Mouse (Mus musculus) embryonic facial prominence, embryonic 12.5 days (tissue): ENCODE measurements around the gene 9330159F19Rik. TPM values are rescaled to one million over a fixed set of nuclear protein-coding genes. Genes with fewer than 3 reads are reported as not detected.

Experiments used
- ATAC-seq: fragments of 200-750 bp; cut with Nextera tagmentation; 2 replicates; pipeline ENCODE4 v1.8.0; 2017; ENCODE audit not compliant: insufficient number of reproducible peaks, insufficient read depth, low FRiP score, low TSS enrichment
- H3K27ac ChIP-seq: fragments of 300-500 bp; sonication (generic); 2 replicates; pipeline ENCODE4 v1.5.1; 2016; ENCODE audit warnings: mild to moderate bottlenecking
- H3K27me3 ChIP-seq: fragments of 300-500 bp; sonication (generic); 2 replicates; pipeline ENCODE4 v1.6.1; 2016; ENCODE audit warnings: mild to moderate bottlenecking, moderate library complexity
- H3K36me3 ChIP-seq: fragments of 300-500 bp; sonication (generic); 2 replicates; pipeline ENCODE4 v1.6.1; 2016; ENCODE audit warnings: mild to moderate bottlenecking
- H3K4me1 ChIP-seq: fragments of 300-500 bp; sonication (generic); 2 replicates; pipeline ENCODE4 v1.6.1; 2016
- H3K4me2 ChIP-seq: fragments of 300-500 bp; sonication (generic); replicated peaks from 2 replicates; pipeline ENCODE4 v1.6.1; 2016; ENCODE audit warnings: mild to moderate bottlenecking, moderate library complexity
- H3K4me3 ChIP-seq: fragments of 300-500 bp; sonication (generic); 2 replicates; pipeline ENCODE4 v1.5.1; 2016; ENCODE audit warnings: mild to moderate bottlenecking
- H3K9ac ChIP-seq: fragments of 300-500 bp; sonication (generic); 2 replicates; pipeline ENCODE4 v1.6.1; 2016; ENCODE audit warnings: mild to moderate bottlenecking, moderate library complexity
- H3K9me3 ChIP-seq: fragments of 300-500 bp; sonication (generic); 2 replicates; pipeline ENCODE4 v1.6.1; 2016; ENCODE audit warnings: mild to moderate bottlenecking, moderate library complexity
- WGBS: fragments of 180-500 bp; shearing (Covaris S2); methylation state at CpG from one replicate; pipeline ENCODE4 v1.1.7; 2016; 5-methylcytosine and 5-hydroxymethylcytosine counted together
- polyA plus RNA-seq: library from polyadenylated mRNA; unstranded; fragments of >200 nt; fragmentation: Nextera tagmentation; extraction: Ambion mirVana; gene quantifications from 2 replicates; pipeline ENCODE4 v1.2.1, GENCODE M21; 2016

The 9330159F19Rik gene
- polyA plus RNA-seq, result 1.3 and 1.9 TPM in 2 replicates

DNA sequence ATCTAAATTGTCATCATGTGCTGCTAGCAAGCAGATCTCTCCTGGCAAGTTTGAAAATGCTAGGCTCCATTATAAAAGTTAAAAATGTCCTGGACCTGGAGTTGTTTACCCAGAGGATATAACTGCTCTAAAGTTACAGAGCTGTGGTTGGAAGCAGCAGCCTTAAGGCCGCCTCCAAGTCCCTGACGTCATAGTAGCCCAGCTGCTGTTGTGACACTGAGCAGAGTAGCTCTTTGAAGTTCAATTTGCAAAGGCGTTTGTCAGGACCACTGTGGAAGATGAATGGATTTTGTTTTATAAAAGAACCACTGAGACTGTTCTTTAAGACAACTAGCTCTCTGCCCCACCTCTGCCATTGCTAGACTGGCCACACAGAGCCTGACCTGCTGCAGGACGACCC is at the start of gene 9330159F19Rik:
Gene 9330159F19Rik (plus strand): TSS at position 154 of the 400 bp plus-strand sequence.
- no peaks in the 10 kb centered on the region for H3K27me3 ChIP-seq
- H3K9me3 ChIP-seq, result no peaks in the 10 kb centered on the region
- no peak within 1 kb of the TSS for H3K9ac ChIP-seq
- no peaks in the 10 kb centered on the region for H3K36me3 ChIP-seq
- peak; percentile 93 for ATAC-seq
- H3K4me2 ChIP-seq, result peak within 1 kb of the TSS; percentile 9; the same call in 1 of the 2 replicates
- no peak within 1 kb of the TSS for H3K4me3 ChIP-seq
- 15% methylated on average over 4 of the region's 4 CpGs for WGBS
- H3K27ac ChIP-seq, result 0 out of 2 replicates have a peak within 1 kb of the TSS, but pooled peaks have one; percentile 25
- 0 out of 2 replicates have a peak, but pooled peaks cover 5% of the 10 kb centered on the region for H3K4me1 ChIP-seq

DNA sequence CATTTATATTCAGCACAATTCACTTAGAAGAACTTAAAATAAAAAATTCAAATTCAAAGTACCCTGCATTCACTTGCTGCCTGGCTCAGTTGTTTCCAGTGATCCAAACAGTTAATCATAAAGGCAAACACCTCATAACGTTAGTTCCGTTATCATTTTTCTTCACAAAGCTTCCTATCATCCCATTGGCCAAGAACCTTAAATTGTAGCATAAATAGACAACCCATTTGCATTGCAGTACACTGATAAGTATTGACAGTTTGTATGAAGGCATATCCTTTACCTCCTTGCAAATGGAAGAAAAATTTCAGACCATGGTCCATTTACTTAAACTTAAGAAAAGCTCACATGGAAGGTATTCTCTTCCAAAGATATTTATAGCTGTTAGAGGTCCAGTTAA is 49.7 kb upstream of the 9330159F19Rik start:
- 91% methylated on average over 2 of the region's 2 CpGs for WGBS
- H3K36me3 ChIP-seq, result no peaks in the 10 kb centered on the region

DNA sequence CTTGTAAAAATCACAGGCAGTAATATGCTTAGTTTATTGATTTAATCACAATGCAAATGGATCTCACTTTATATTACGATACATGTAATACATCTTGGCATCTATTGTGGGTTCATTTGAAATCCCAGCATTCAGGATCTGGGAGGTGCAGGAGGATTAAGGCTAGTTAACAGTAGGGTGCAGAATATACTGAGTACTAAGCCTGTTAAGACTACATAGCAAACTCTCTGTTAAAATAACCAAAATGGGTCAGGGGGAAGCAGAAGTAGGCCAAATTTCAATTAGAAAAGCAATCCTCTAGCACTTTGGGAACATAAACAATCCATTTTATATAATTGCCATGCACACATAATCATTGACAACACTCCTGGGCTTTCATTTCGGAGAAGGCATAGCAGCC is 37.6 kb upstream of the 9330159F19Rik start:
- ATAC-seq, result no peak
- Histone ChIP-seq H3K4me3 (no peak overlapping the region), H3K27ac (no peak overlapping the region), H3K4me2 (no peak overlapping the region), H3K36me3 (no peaks in the 10 kb centered on the region), H3K9me3 (no peaks in the 10 kb centered on the region), H3K4me1 (no peaks in the 10 kb centered on the region), H3K9ac (no peak overlapping the region), H3K27me3 (no peaks in the 10 kb centered on the region)
- 88% methylated on average over 2 of the region's 2 CpGs for WGBS

More for the DNA sequence above, 49.7 kb upstream of the 9330159F19Rik start:
- H3K27ac ChIP-seq, result no peak overlapping the region
- ATAC-seq, result no peak
- H3K9me3 ChIP-seq, result no peaks in the 10 kb centered on the region
- H3K4me2 ChIP-seq, result no peak overlapping the region
- H3K9ac ChIP-seq, result no peak overlapping the region
- H3K4me3 ChIP-seq, result no peak overlapping the region
- H3K4me1 ChIP-seq, result no peaks in the 10 kb centered on the region
- no peaks in the 10 kb centered on the region for H3K27me3 ChIP-seq

- H3K9me3 ChIP-seq, result no peaks in the 10 kb centered on the region
- no peak overlapping the region for H3K9ac ChIP-seq
- H3K27me3 ChIP-seq, result no peaks in the 10 kb centered on the region
- no peak overlapping the region for H3K4me3 ChIP-seq
- WGBS, result 55% methylated on average over 3 of the region's 3 CpGs
- no peak for ATAC-seq
- H3K36me3 ChIP-seq, result no peaks in the 10 kb centered on the region
- no peak overlapping the region for H3K27ac ChIP-seq
- H3K4me2 ChIP-seq, result no peak overlapping the region
- H3K4me1 ChIP-seq, result no peaks in the 10 kb centered on the region
These were observed 35.8 kb upstream of the 9330159F19Rik start for GRCm38 (mm10) chr10:29175656-29176055.

DNA sequence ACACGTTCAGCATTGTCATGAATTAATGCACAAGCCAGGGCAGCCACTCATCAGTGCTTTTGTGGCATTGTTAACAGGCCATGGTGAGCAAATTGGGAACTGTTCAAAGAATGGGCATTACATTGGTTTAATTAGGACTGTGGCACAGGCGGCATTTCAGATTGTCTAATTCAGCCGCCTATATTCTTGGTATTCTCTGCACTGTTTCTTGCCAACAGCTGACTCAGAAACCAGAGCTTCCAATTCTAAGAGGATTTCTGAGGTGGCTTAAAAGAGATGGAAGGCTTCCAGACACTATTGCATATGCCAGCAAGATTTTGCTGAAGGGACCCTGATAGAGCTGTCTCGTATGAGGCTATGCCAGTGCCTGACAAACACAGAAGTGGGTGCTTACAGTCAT is 34.5 kb upstream of the 9330159F19Rik start:
- no peaks in the 10 kb centered on the region for H3K9me3 ChIP-seq
- no peaks in the 10 kb centered on the region for H3K36me3 ChIP-seq
- H3K4me3 ChIP-seq, result no peak overlapping the region
- no peaks in the 10 kb centered on the region for H3K4me1 ChIP-seq
- 85% methylated on average over 4 of the region's 4 CpGs for WGBS
- no peak for ATAC-seq
- H3K9ac ChIP-seq, result no peak overlapping the region
- no peaks in the 10 kb centered on the region for H3K27me3 ChIP-seq
- H3K27ac ChIP-seq, result no peak overlapping the region
- H3K4me2 ChIP-seq, result no peak overlapping the region

DNA sequence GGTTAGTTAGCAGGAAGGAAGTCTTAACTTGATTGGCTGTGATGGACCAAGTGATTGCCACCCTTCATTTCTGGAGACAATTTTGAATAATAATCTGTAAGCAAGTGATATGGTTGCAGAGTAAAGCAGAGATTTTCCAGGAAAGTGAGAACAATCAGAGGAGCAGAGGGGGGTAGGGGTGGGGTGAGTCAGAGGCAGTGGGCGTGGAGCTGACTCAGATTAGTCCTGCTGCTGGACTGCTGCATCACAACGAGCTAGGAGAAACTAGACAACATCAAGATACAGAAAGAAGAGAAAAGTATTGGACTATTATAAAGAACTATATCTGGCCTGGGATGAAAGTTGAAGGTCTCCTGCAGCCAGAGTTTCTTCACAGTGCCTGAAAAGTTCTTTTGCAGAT is 33.4 kb upstream of the 9330159F19Rik start:
- Histone ChIP-seq H3K27me3 (no peaks in the 10 kb centered on the region), H3K4me1 (no peaks in the 10 kb centered on the region), H3K4me3 (no peak overlapping the region), H3K36me3 (no peaks in the 10 kb centered on the region), H3K27ac (no peak overlapping the region), H3K4me2 (no peak overlapping the region), H3K9ac (no peak overlapping the region), H3K9me3 (no peaks in the 10 kb centered on the region)
- no peak for ATAC-seq
- WGBS, result 50% methylated on average over 2 of the region's 2 CpGs

DNA sequence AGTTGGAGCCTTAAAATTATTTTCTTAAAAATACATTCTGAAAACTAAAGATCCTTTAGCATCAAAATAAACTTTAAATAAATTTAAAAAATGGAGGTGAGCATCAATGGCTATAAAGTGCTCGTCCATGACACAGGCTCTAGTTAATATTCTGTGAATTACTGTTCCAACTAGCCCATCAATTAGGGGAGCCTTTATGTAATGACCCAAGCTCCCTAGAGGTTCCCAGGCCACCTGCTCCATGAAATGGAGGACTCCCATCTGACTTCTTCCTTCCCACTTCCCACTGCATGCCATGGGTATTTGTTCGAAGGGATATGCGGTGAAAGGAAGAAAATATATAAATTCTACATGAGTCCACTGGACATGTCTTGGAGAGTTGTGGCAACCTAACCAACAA is 31.2 kb upstream of the 9330159F19Rik start:
- H3K36me3 ChIP-seq, result no peaks in the 10 kb centered on the region
- H3K4me3 ChIP-seq, result no peak overlapping the region
- no peak overlapping the region for H3K4me2 ChIP-seq
- WGBS, result 91% methylated on average over 3 of the region's 3 CpGs
- no peak overlapping the region for H3K9ac ChIP-seq
- no peak for ATAC-seq
- H3K4me1 ChIP-seq, result no peaks in the 10 kb centered on the region
- no peaks in the 10 kb centered on the region for H3K9me3 ChIP-seq
- H3K27me3 ChIP-seq, result no peaks in the 10 kb centered on the region
- H3K27ac ChIP-seq, result no peak overlapping the region

DNA sequence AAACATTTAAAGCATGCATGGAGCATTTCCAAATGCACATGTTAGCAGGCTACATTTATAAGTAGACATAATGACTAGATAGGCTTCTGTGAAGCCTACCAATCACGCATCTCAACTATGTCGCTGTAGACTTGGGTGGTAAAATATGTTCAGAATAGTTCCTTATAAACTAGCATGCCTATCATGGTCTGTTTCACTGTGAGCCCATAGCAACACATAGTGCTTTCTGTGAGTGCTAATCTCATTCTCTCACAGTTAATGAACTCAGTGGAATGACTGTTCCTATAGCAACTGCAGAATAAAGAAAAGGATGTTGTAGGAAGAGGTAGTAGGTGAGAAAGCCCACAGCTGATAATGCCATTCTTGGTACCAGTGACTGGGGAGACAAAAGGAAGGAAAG is 30.4 kb upstream of the 9330159F19Rik start:
- Histone ChIP-seq H3K4me1 (no peaks in the 10 kb centered on the region), H3K27ac (no peak overlapping the region), H3K9me3 (no peaks in the 10 kb centered on the region), H3K36me3 (no peaks in the 10 kb centered on the region), H3K9ac (no peak overlapping the region), H3K27me3 (no peaks in the 10 kb centered on the region), H3K4me2 (no peak overlapping the region), H3K4me3 (no peak overlapping the region)
- 91% methylated on average over 2 of the region's 2 CpGs for WGBS
- no peak for ATAC-seq

GRCm38 (mm10) chr10:29193769-29194168 is 17.6 kb upstream of the 9330159F19Rik start:
- ATAC-seq, result no peak
- Histone ChIP-seq H3K27me3 (no peaks in the 10 kb centered on the region), H3K36me3 (peaks cover 8% of the 10 kb centered on the region; the same call in 1 of the 2 replicates), H3K4me3 (no peak overlapping the region), H3K9me3 (peaks cover 8% of the 10 kb centered on the region; the same call in 1 of the 2 replicates), H3K4me1 (no peaks in the 10 kb centered on the region), H3K9ac (no peak overlapping the region), H3K27ac (no peak overlapping the region), H3K4me2 (no peak overlapping the region)

GRCm38 (mm10) chr10:29196811-29197210 is 14.6 kb upstream of the 9330159F19Rik start:
- Histone ChIP-seq H3K4me3 (no peak overlapping the region), H3K27me3 (no peaks in the 10 kb centered on the region), H3K4me1 (no peaks in the 10 kb centered on the region), H3K36me3 (peaks cover 8% of the 10 kb centered on the region; the same call in 1 of the 2 replicates), H3K9me3 (peaks cover 8% of the 10 kb centered on the region; the same call in 1 of the 2 replicates), H3K9ac (no peak overlapping the region), H3K4me2 (no peak overlapping the region), H3K27ac (no peak overlapping the region)
- 95% methylated on average over 33 of the region's 33 CpGs for WGBS
- ATAC-seq, result no peak

GRCm38 (mm10) chr10:29198642-29199041 is 12.8 kb upstream of the 9330159F19Rik start, which contains the start of gene Gm49353:
Gm49353 (plus strand) TSS chr10:29198954.
- no peaks in the 10 kb centered on the region for H3K4me1 ChIP-seq
- no peaks in the 10 kb centered on the region for H3K27me3 ChIP-seq
- H3K27ac ChIP-seq, result no peak within 1 kb of the TSS
- no peak within 1 kb of the TSS for H3K4me2 ChIP-seq
- peaks cover 8% of the 10 kb centered on the region; the same call in 1 of the 2 replicates for H3K36me3 ChIP-seq
- WGBS, result 91% methylated on average over 7 of the region's 7 CpGs
- no peak within 1 kb of the TSS for H3K9ac ChIP-seq
- no peak for ATAC-seq
- peaks cover 8% of the 10 kb centered on the region; the same call in 1 of the 2 replicates for H3K9me3 ChIP-seq
- H3K4me3 ChIP-seq, result no peak within 1 kb of the TSS

DNA sequence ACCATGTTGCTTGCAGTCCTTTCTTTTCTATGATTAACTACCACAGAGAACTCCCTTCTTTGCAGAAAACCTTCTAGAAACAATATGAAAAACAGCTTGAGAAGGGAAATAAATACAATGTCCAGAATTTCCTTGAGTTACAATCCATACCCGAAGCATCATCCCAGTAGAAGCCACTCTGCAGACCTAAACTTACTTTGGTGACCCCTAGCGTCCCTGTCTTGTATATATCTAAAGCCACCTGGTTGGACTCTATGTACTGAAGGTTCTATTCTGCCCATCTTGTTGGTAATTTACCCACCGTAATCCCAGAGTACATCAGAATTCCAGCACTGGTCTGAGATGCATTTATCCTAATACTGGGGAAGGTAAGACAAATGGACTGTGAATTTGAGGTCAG is 11.6 kb upstream of the 9330159F19Rik start:
- 72% methylated on average over 3 of the region's 3 CpGs for WGBS

More for the DNA sequence above, 11.6 kb upstream of the 9330159F19Rik start:
- H3K4me3 ChIP-seq, result no peak overlapping the region
- H3K27ac ChIP-seq, result no peak overlapping the region
- no peaks in the 10 kb centered on the region for H3K27me3 ChIP-seq
- no peaks in the 10 kb centered on the region for H3K4me1 ChIP-seq
- ATAC-seq, result no peak
- peaks cover 8% of the 10 kb centered on the region; the same call in 1 of the 2 replicates for H3K36me3 ChIP-seq
- peaks cover 8% of the 10 kb centered on the region; the same call in 1 of the 2 replicates for H3K9me3 ChIP-seq
- no peak overlapping the region for H3K4me2 ChIP-seq
- H3K9ac ChIP-seq, result no peak overlapping the region
